Mouse (Mus musculus) hindbrain, embryonic 16.5 days (tissue): ENCODE data around the gene Pxn. TPM values are rescaled to one million over a fixed set of nuclear protein-coding genes. Genes with fewer than 3 reads are reported as not detected.

Source experiments
- ATAC-seq: fragments of 200-750 bp; cut with Nextera tagmentation; 2 replicates; pipeline ENCODE4 v1.8.0; 2017; ENCODE audit warnings: moderate TSS enrichment, moderate library complexity
- H3K27ac ChIP-seq: fragments of 300-500 bp; sonication (generic); 2 replicates; pipeline ENCODE4 v1.5.1; 2014; ENCODE audit warnings: low read depth, mild to moderate bottlenecking, control low read depth, low read length, moderate library complexity
- H3K27me3 ChIP-seq: fragments of 300-500 bp; sonication (generic); replicated peaks from 2 replicates; pipeline ENCODE4 v1.6.1; 2014; ENCODE audit warnings: low read length; ENCODE audit not compliant: control insufficient read depth, insufficient read depth
- H3K36me3 ChIP-seq: fragments of 300-500 bp; sonication (generic); 2 replicates; pipeline ENCODE4 v1.6.1; 2014; ENCODE audit warnings: mild to moderate bottlenecking, low read length, moderate library complexity, mixed read lengths; ENCODE audit not compliant: control insufficient read depth, insufficient read depth
- H3K4me1 ChIP-seq: fragments of 300-500 bp; sonication (generic); 2 replicates; pipeline ENCODE4 v1.6.1; 2014; ENCODE audit warnings: low read depth, low read length; ENCODE audit not compliant: control insufficient read depth, insufficient read depth
- H3K4me2 ChIP-seq: fragments of 300-500 bp; sonication (generic); 2 replicates; pipeline ENCODE4 v1.6.1; 2014; ENCODE audit warnings: mild to moderate bottlenecking, low read length, control low read depth, moderate library complexity
- H3K4me3 ChIP-seq: fragments of 300-500 bp; sonication (generic); 2 replicates; pipeline ENCODE4 v1.5.1; 2014; ENCODE audit warnings: mild to moderate bottlenecking, low read length, control low read depth, moderate library complexity
- H3K9ac ChIP-seq: fragments of 300-500 bp; sonication (generic); 2 replicates; pipeline ENCODE4 v1.6.1; 2014; ENCODE audit warnings: low read depth, mild to moderate bottlenecking, control low read depth, low read length, moderate library complexity
- H3K9me3 ChIP-seq: fragments of 300-500 bp; sonication (generic); 2 replicates; pipeline ENCODE4 v1.6.1; 2014; ENCODE audit warnings: mild to moderate bottlenecking, low read length, moderate library complexity; ENCODE audit not compliant: control insufficient read depth
- WGBS: fragments of 180-500 bp; shearing (Covaris S2); extraction: QIAGEN DNeasy Blood & Tissue Kit; methylation state at CpG from one replicate; pipeline ENCODE4 v1.1.7; 2014; 5-methylcytosine and 5-hydroxymethylcytosine counted together
- microRNA-seq: library from miRNA; unstranded; fragments of <30 nt; microRNA quantifications from one replicate; pipeline ENCODE4, GENCODE M21; 2017
- polyA plus RNA-seq: library from polyadenylated mRNA; unstranded; fragments of >200 nt; fragmentation: Nextera tagmentation; extraction: Ambion mirVana; gene quantifications from 2 replicates; pipeline ENCODE4 v1.2.1, GENCODE M21; 2015

Gene Pxn
- polyA plus RNA-seq, 1 experiment from 2014 or later: 19.1 TPM

DNA sequence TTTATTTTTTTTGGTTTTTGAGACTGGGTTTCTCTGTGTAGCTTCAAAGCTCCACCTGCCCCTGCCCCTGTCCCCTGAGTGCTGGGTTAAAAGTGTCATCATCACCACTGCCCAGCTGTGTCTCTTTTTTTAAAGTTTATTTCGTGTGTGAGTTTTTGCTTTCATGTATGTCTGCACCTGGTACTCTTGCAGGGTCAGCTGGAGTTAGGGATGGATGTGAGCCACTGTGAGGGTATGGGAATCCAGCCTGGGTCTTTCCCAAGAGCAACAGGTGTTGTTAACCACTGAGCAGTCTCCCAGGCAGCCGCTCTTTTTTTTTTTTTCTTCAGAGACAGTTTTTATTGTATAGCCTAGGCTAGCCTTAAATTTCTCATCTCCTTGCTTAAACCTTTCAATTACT lies 80.3 kb downstream of the Pxn start:
- peaks cover 76% of the 10 kb centered on the region for H3K36me3 ChIP-seq
- H3K4me1 ChIP-seq: no peaks in the 10 kb centered on the region
- no peaks in the 10 kb centered on the region for H3K27me3 ChIP-seq
- no peak overlapping the region for H3K27ac ChIP-seq
- H3K4me3 ChIP-seq: no peak overlapping the region
- peaks cover 3% of the 10 kb centered on the region; the same call in 1 of the 2 replicates for H3K9me3 ChIP-seq
- no peak overlapping the region for H3K9ac ChIP-seq
- no peak for ATAC-seq
- 94% methylated on average over 2 of the region's 2 CpGs for WGBS
- H3K4me2 ChIP-seq: no peak overlapping the region

DNA sequence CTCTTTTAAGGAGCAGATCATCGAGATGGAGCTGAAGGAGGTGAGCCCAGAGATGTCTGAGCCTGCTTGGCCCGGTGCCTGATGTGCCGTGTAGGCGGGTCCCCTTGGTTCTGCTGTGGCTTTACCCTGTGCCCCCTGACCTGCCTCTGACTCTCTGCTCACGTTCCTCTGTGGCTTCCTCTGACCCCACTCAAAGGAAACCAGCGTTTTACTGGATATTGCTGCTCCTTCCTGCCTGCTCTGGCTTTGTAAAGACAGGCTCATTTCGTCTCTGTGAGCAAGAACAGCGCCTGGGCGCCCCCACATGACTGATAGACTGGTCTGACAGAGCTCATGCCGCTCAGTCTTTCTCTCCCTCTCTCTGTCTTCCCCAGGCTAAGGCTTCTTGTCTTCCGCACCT lies 84.6 kb downstream of the Pxn start:
- Histone ChIP-seq H3K9me3 (no peaks in the 10 kb centered on the region), H3K27ac (no peak overlapping the region), H3K9ac (no peak overlapping the region), H3K4me3 (no peak overlapping the region), H3K4me2 (no peak overlapping the region), H3K27me3 (no peaks in the 10 kb centered on the region), H3K36me3 (peaks cover 70% of the 10 kb centered on the region), H3K4me1 (no peaks in the 10 kb centered on the region)
- WGBS: 85% methylated on average over 11 of the region's 11 CpGs
- no peak for ATAC-seq

DNA sequence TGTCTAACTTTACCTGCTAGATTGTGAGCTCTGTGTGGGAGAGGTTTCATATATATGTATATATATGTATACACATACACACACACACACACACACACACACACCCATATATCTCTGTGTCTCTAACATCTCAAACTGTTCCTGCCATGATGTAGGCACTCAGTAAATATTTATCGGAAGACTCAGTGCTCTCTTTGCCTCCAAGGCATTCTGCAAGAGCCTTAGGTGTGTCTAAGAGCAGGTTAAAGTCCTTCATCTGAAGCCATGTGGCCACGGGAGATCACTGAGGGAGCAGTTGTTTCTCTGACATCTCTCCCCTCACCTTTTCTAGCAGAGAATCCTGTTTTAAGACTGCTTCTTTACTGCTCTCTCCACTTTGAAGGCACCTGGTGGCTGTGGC lies 85.0 kb downstream of the Pxn start:
- H3K36me3 ChIP-seq: peaks cover 70% of the 10 kb centered on the region
- no peaks in the 10 kb centered on the region for H3K27me3 ChIP-seq
- H3K9me3 ChIP-seq: no peaks in the 10 kb centered on the region
- no peak overlapping the region for H3K4me2 ChIP-seq
- no peak overlapping the region for H3K4me3 ChIP-seq
- H3K4me1 ChIP-seq: no peaks in the 10 kb centered on the region
- H3K9ac ChIP-seq: no peak overlapping the region
- no peak overlapping the region for H3K27ac ChIP-seq
- no peak for ATAC-seq
- WGBS: 98% methylated on average over 2 of the region's 2 CpGs

DNA sequence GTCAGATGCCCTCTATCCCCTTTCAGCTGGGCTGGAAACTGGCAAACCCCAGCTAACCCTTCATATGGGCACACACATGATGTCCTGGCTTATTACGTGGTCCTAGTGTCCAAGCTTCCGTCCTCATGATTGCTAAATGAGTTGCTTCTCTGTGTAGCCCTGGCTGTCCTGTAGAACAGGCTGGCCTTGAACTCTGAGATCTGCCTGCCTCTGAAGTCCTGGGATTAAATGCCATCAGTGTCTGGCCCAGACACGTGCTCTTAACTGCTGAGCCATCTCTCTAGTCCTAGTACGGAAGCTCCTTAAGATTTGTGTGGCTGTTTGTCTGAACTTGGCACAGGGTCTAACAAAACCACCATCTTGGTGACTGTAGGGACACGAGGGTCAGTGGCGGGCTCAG lies 97.1 kb downstream of the Pxn start:
- H3K36me3 ChIP-seq: peaks cover 51% of the 10 kb centered on the region
- H3K27me3 ChIP-seq: no peaks in the 10 kb centered on the region
- H3K4me3 ChIP-seq: no peak overlapping the region
- no peak overlapping the region for H3K4me2 ChIP-seq
- no peak for ATAC-seq
- no peak overlapping the region for H3K27ac ChIP-seq
- no peaks in the 10 kb centered on the region for H3K4me1 ChIP-seq
- WGBS: 94% methylated on average over 6 of the region's 6 CpGs
- no peak overlapping the region for H3K9ac ChIP-seq
- H3K9me3 ChIP-seq: no peaks in the 10 kb centered on the region

Small RNAs within 50 kb of the gene (microRNA-seq; reads per million reads assigned to microRNA genes)
- gene Mir7029: not detected

Other genes starting within 250 kb of the Pxn start
- gene Rnf10, start 233.8 kb upstream of the Pxn start, polyA plus RNA-seq: 146 and 180 TPM in 2 replicates
- gene Coq5, start 227.0 kb upstream of the Pxn start, polyA plus RNA-seq: 61.4 and 62.9 TPM in 2 replicates
- 1,172 and 1,268 TPM in 2 replicates for gene Dynll1, start 205.7 kb upstream of the Pxn start, polyA plus RNA-seq
- gene Srsf9, start 179.5 kb upstream of the Pxn start, polyA plus RNA-seq: 105 and 128 TPM in 2 replicates
- 32.3 and 45.5 TPM in 2 replicates for gene Gatc, start 165.5 kb upstream of the Pxn start, polyA plus RNA-seq
- gene Triap1, start 165.5 kb upstream of the Pxn start, polyA plus RNA-seq: 51.3 and 52.8 TPM in 2 replicates
- gene Cox6a1, start 157.7 kb upstream of the Pxn start, polyA plus RNA-seq: 1,192 and 1,343 TPM in 2 replicates
- gene Msi1, start 77.1 kb upstream of the Pxn start, polyA plus RNA-seq: 23.0 and 44.5 TPM in 2 replicates
- not detected in 2 replicates for gene Pla2g1b, start 40.4 kb upstream of the Pxn start, polyA plus RNA-seq
- gene Sirt4, start 22.0 kb upstream of the Pxn start, polyA plus RNA-seq: 24.8 and 26.8 TPM in 2 replicates
- gene Rplp0, start 52.8 kb downstream of the Pxn start, polyA plus RNA-seq: 814 and 834 TPM in 2 replicates
- 32.2 and 39.3 TPM in 2 replicates for gene Gcn1l1, start 58.6 kb downstream of the Pxn start, polyA plus RNA-seq
- gene Rab35, start 125.2 kb downstream of the Pxn start, polyA plus RNA-seq: 8.3 and 14.6 TPM in 2 replicates
- gene Bicdl1, start 224.9 kb downstream of the Pxn start, polyA plus RNA-seq: 43.0 and 47.1 TPM in 2 replicates